Mouse (Mus musculus) spleen, adult 2 months (tissue): Measurements from ENCODE around the gene Pias3. TPM values are rescaled to one million over a fixed set of nuclear protein-coding genes. Genes with fewer than 3 reads are reported as not detected.

Experiments used
- DNase-seq, 2 experiments: peaks; one replicate each; pipeline versions ENCODE4 v3.0.0 to v3.0.0-alpha.2; 2012 to 2021; ENCODE audit warnings: low spot score in 2 of 2, low read depth in 1 of 2
- H3K27ac ChIP-seq: fragments of 200-500 bp; 2 replicates; pipeline ENCODE4 v1.5.1; 2012; ENCODE audit warnings: low read length, inconsistent platforms; ENCODE audit not compliant: insufficient read depth
- H3K27me3 ChIP-seq: fragments of 200-500 bp; 2 replicates; pipeline ENCODE4 v1.6.1; 2012; ENCODE audit warnings: mild to moderate bottlenecking, moderate library complexity, low read length, inconsistent platforms; ENCODE audit not compliant: control insufficient read depth, insufficient read depth
- H3K36me3 ChIP-seq: fragments of 200-500 bp; 2 replicates; pipeline ENCODE4 v1.6.1; 2012; ENCODE audit warnings: mild to moderate bottlenecking, low read length, inconsistent platforms; ENCODE audit not compliant: control insufficient read depth, insufficient read depth
- H3K4me1 ChIP-seq: fragments of 200-500 bp; 2 replicates; pipeline ENCODE4 v1.6.1; 2011; ENCODE audit warnings: inconsistent platforms; ENCODE audit not compliant: control insufficient read depth, insufficient read depth, insufficient read length
- H3K4me3 ChIP-seq: fragments of 200-500 bp; 2 replicates; pipeline ENCODE4 v1.5.1; 2011; ENCODE audit warnings: mild to moderate bottlenecking, inconsistent platforms; ENCODE audit not compliant: insufficient read depth, insufficient read length; ENCODE audit errors: extremely low read depth
- CTCF ChIP-seq: fragments of 200-500 bp; IDR thresholded peaks from 2 replicates; pipeline ENCODE4 v1.5.1; 2011; ENCODE audit warnings: mild to moderate bottlenecking, inconsistent platforms; ENCODE audit not compliant: insufficient read depth, insufficient read length, insufficient replicate concordance; ENCODE audit errors: extremely low read depth
- POLR2A ChIP-seq: fragments of 200-500 bp; IDR thresholded peaks from 2 replicates; pipeline ENCODE4 v1.6.1; 2011; ENCODE audit warnings: low read depth, low read length, inconsistent platforms
- WGBS: fragments of 180-500 bp; shearing (Covaris S2); methylation state at CpG from one replicate; pipeline ENCODE4 v1.1.7; 2018; 5-methylcytosine and 5-hydroxymethylcytosine counted together
- polyA plus RNA-seq: library from polyadenylated mRNA; depleted of rRNA; stranded (reverse); fragments of >200 nt; gene quantifications from 2 replicates; pipeline ENCODE4 v1.2.3, GENCODE M21; 2012

The Pias3 gene
- polyA plus RNA-seq, 1 experiment, result 31.0 TPM

- H3K36me3 ChIP-seq, result peaks cover 6% of the 10 kb centered on the region
- H3K27ac ChIP-seq, result peak overlapping the region; percentile 89
- TF ChIP-seq POLR2A, result no peak
- no peak for TF ChIP-seq CTCF
- WGBS, result under 1% methylated on average over 42 of the region's 42 CpGs
- DNase-seq, result peak in 1 of 2 experiments; percentile 26
- H3K4me1 ChIP-seq, result peaks cover 5% of the 10 kb centered on the region
- H3K27me3 ChIP-seq, result no peaks in the 10 kb centered on the region
- H3K4me3 ChIP-seq, result peak overlapping the region; percentile 83
These were observed 31.8 kb downstream of the Pias3 start for GRCm38 (mm10) chr3:96727828-96728633.

GRCm38 (mm10) chr3:96728634-96729402, 32.6 kb downstream of the Pias3 start:
- Histone ChIP-seq H3K4me3 (peak overlapping the region; percentile 83; the same call in 1 of the 2 replicates), H3K27ac (no peak overlapping the region), H3K27me3 (no peaks in the 10 kb centered on the region), H3K36me3 (peaks cover 2% of the 10 kb centered on the region), H3K4me1 (peaks cover 5% of the 10 kb centered on the region)
- TF ChIP-seq CTCF (no peak), POLR2A (no peak)
- WGBS, result 39% methylated on average over 7 of the region's 7 CpGs
- no peak for DNase-seq

- peaks cover 7% of the 10 kb centered on the region for H3K4me1 ChIP-seq
- 35% methylated on average over 3 of the region's 3 CpGs for WGBS
- H3K27ac ChIP-seq, result no peak overlapping the region
- no peaks in the 10 kb centered on the region for H3K36me3 ChIP-seq
- no peak overlapping the region for H3K4me3 ChIP-seq
- DNase-seq, result no peak
- no peak for TF ChIP-seq CTCF
- TF ChIP-seq POLR2A, result no peak
- no peaks in the 10 kb centered on the region for H3K27me3 ChIP-seq
These were observed 33.2 kb downstream of the Pias3 start for GRCm38 (mm10) chr3:96729403-96729784.

- H3K36me3 ChIP-seq, result no peaks in the 10 kb centered on the region
- TF ChIP-seq POLR2A (no peak), CTCF (no peak)
- H3K27me3 ChIP-seq, result no peaks in the 10 kb centered on the region
- H3K4me3 ChIP-seq, result no peak overlapping the region
- H3K27ac ChIP-seq, result no peak overlapping the region
- WGBS, result 71% methylated on average over 5 of the region's 5 CpGs
- no peak for DNase-seq
- H3K4me1 ChIP-seq, result peaks cover 12% of the 10 kb centered on the region
These were observed 34.6 kb downstream of the Pias3 start for GRCm38 (mm10) chr3:96730785-96731184.

GRCm38 (mm10) chr3:96733984-96734383, 37.8 kb downstream of the Pias3 start:
- Histone ChIP-seq H3K27me3 (no peaks in the 10 kb centered on the region), H3K4me1 (peaks cover 9% of the 10 kb centered on the region), H3K4me3 (no peak overlapping the region), H3K27ac (no peak overlapping the region), H3K36me3 (no peaks in the 10 kb centered on the region)
- WGBS, result 97% methylated on average over 1 of the region's 1 CpGs
- DNase-seq, result no peak
- no peak for TF ChIP-seq POLR2A
- TF ChIP-seq CTCF, result no peak

- DNase-seq, result no peak
- Histone ChIP-seq H3K27ac (no peak overlapping the region), H3K27me3 (no peaks in the 10 kb centered on the region), H3K4me1 (peaks cover 7% of the 10 kb centered on the region), H3K4me3 (no peak overlapping the region), H3K36me3 (no peaks in the 10 kb centered on the region)
- 94% methylated on average over 2 of the region's 2 CpGs for WGBS
- no peak for TF ChIP-seq POLR2A
- no peak for TF ChIP-seq CTCF
These were observed 39.0 kb downstream of the Pias3 start for GRCm38 (mm10) chr3:96735200-96735599.
